Mouse (Mus musculus): ENCODE data around the gene Olfr520. TPM values are rescaled to one million over a fixed set of nuclear protein-coding genes. Genes with fewer than 3 reads are reported as not detected.
"Not testable (repeated sequence)": the region's sequence is repeated elsewhere in the genome, so short reads cannot be mapped to it uniquely, and the experiment has no call there.

Olfr520 gene
- polyA plus RNA-seq (2016; fragmentation: Nextera tagmentation; extraction: Ambion mirVana) = 0.16 TPM in 1 of 2 replicates, not detected in the other

DNA sequence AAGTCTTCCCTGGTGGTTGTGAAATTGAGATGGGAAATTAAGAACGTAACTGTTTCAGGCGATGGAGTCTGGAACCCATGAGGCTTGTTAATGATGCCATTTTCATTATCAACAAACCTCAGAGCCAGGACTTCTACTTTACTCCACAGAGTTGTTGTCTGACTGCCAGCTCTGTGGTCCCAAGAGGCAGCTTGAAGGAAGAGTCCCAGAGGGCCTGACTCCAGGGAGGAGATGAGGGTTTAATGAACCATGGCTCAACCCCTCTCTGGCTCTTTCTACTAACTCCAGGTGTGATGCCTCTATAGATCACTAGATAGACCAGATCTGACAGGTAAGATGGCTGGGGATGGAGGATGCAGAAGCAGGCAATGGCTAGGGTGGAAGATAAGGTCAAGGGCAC lies at the start of gene Olfr520:
Olfr520 (plus strand) TSS at position 301 of the 400 bp plus-strand sequence.
- WGBS = 88% methylated on average over 2 of the region's 2 CpGs
- Histone ChIP-seq H3K4me1 (peaks cover 4% of the 10 kb centered on the region; the same call in 1 of the 2 replicates), H3K9me3 (no peaks in the 10 kb centered on the region), H3K36me3 (no peaks in the 10 kb centered on the region), H3K27ac (no peak within 1 kb of the TSS), H3K4me3 (no peak within 1 kb of the TSS), H3K27me3 (ENCODE audit: insufficient read depth, poor library complexity, severe bottlenecking) (no peaks in the 10 kb centered on the region)
- no peak for DNase-seq (ENCODE audit: low spot score)

- peak; percentile 80 for DNase-seq (ENCODE audit: low spot score)
- H3K4me1 ChIP-seq = peaks cover 17% of the 10 kb centered on the region
- H3K27ac ChIP-seq = peak overlapping the region; percentile 19
- 35% methylated on average over 5 of the region's 5 CpGs for WGBS
- peaks cover 24% of the 10 kb centered on the region for H3K27me3 ChIP-seq (ENCODE audit: insufficient read depth, poor library complexity, severe bottlenecking)
- no peak overlapping the region for H3K4me3 ChIP-seq
- no peaks in the 10 kb centered on the region for H3K36me3 ChIP-seq
- H3K9me3 ChIP-seq = no peaks in the 10 kb centered on the region
Observed at GRCm38 (mm10) chr7:99680771-99681170, 49.3 kb upstream of the Olfr520 start.

- H3K4me1 ChIP-seq = peaks cover 17% of the 10 kb centered on the region
- no peaks in the 10 kb centered on the region for H3K36me3 ChIP-seq
- DNase-seq (ENCODE audit: low spot score) = no peak
- H3K9me3 ChIP-seq = no peaks in the 10 kb centered on the region
- WGBS = 63% methylated on average over 4 of the region's 4 CpGs
- no peak overlapping the region for H3K4me3 ChIP-seq
- H3K27me3 ChIP-seq (ENCODE audit: insufficient read depth, poor library complexity, severe bottlenecking) = peaks cover 38% of the 10 kb centered on the region
- no peak overlapping the region for H3K27ac ChIP-seq
Observed at GRCm38 (mm10) chr7:99684086-99684485, 46.0 kb upstream of the Olfr520 start.

GRCm38 (mm10) chr7:99690819-99691218 lies 39.3 kb upstream of the Olfr520 start:
- H3K36me3 ChIP-seq = no peaks in the 10 kb centered on the region
- WGBS = 64% methylated on average over 7 of the region's 7 CpGs
- no peak for DNase-seq (ENCODE audit: low spot score)
- no peak overlapping the region for H3K27ac ChIP-seq
- peaks cover 32% of the 10 kb centered on the region for H3K27me3 ChIP-seq (ENCODE audit: insufficient read depth, poor library complexity, severe bottlenecking)
- H3K4me3 ChIP-seq = no peak overlapping the region
- H3K9me3 ChIP-seq = no peaks in the 10 kb centered on the region
- H3K4me1 ChIP-seq = peaks cover 14% of the 10 kb centered on the region; the same call in 1 of the 2 replicates

GRCm38 (mm10) chr7:99692396-99692795 lies 37.7 kb upstream of the Olfr520 start:
- Histone ChIP-seq H3K4me3 (no peak overlapping the region), H3K27ac (peak overlapping the region; percentile 36; the same call in 1 of the 2 replicates), H3K9me3 (no peaks in the 10 kb centered on the region), H3K36me3 (no peaks in the 10 kb centered on the region), H3K27me3 (ENCODE audit: insufficient read depth, poor library complexity, severe bottlenecking) (peaks cover 25% of the 10 kb centered on the region; the same call in 1 of the 2 replicates), H3K4me1 (peaks cover 14% of the 10 kb centered on the region; the same call in 1 of the 2 replicates)
- no peak for DNase-seq (ENCODE audit: low spot score)
- WGBS = 46% methylated on average over 3 of the region's 3 CpGs

GRCm38 (mm10) chr7:99693387-99693786 lies 36.7 kb upstream of the Olfr520 start:
- Histone ChIP-seq H3K27me3 (ENCODE audit: insufficient read depth, poor library complexity, severe bottlenecking) (peaks cover 25% of the 10 kb centered on the region; the same call in 1 of the 2 replicates), H3K9me3 (no peaks in the 10 kb centered on the region), H3K27ac (no peak overlapping the region), H3K4me3 (no peak overlapping the region), H3K36me3 (no peaks in the 10 kb centered on the region), H3K4me1 (peaks cover 14% of the 10 kb centered on the region; the same call in 1 of the 2 replicates)
- 89% methylated on average over 3 of the region's 3 CpGs for WGBS
- no peak for DNase-seq (ENCODE audit: low spot score)

GRCm38 (mm10) chr7:99693976-99694375 lies 36.1 kb upstream of the Olfr520 start:
- WGBS = 78% methylated on average over 3 of the region's 3 CpGs

DNA sequence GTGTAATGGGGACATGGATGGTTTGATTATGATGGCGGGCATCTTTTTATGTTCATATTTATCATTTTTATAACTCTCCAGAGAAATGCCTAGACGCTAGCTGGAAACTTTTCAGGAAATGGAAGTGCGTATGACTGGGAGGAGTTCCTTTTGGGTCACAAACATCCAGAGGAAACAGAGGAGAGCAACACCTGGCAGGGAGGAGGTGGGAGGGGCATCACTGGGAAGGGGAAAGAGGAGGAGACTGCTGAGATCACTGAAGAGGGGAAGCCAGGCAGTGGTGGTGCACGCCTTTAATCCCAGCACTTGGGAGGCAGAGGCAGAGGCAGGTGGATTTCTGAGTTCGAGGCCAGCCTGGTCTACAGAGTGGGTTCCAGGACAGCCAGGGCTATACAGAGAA lies 35.6 kb upstream of the Olfr520 start:
- not testable (repeated sequence) for H3K36me3 ChIP-seq; H3K4me3 ChIP-seq; H3K27ac ChIP-seq; H3K9me3 ChIP-seq; DNase-seq (ENCODE audit: low spot score)
- H3K4me1 ChIP-seq = peaks cover 18% of the 10 kb centered on the region; the same call in 1 of the 2 replicates
- peaks cover 18% of the 10 kb centered on the region; the same call in 1 of the 2 replicates for H3K27me3 ChIP-seq (ENCODE audit: insufficient read depth, poor library complexity, severe bottlenecking)
- WGBS = 71% methylated on average over 5 of the region's 5 CpGs

More at GRCm38 (mm10) chr7:99693976-99694375, 36.1 kb upstream of the Olfr520 start:
- Histone ChIP-seq H3K4me3 (no peak overlapping the region), H3K36me3 (no peaks in the 10 kb centered on the region), H3K9me3 (no peaks in the 10 kb centered on the region), H3K27me3 (ENCODE audit: insufficient read depth, poor library complexity, severe bottlenecking) (peaks cover 20% of the 10 kb centered on the region; the same call in 1 of the 2 replicates), H3K4me1 (peaks cover 15% of the 10 kb centered on the region; the same call in 1 of the 2 replicates), H3K27ac (no peak overlapping the region)
- no peak for DNase-seq (ENCODE audit: low spot score)

GRCm38 (mm10) chr7:99695471-99696057 lies 34.5 kb upstream of the Olfr520 start:
- no peaks in the 10 kb centered on the region for H3K36me3 ChIP-seq
- H3K4me3 ChIP-seq = no peak overlapping the region
- H3K27me3 ChIP-seq (ENCODE audit: insufficient read depth, poor library complexity, severe bottlenecking) = peaks cover 13% of the 10 kb centered on the region; the same call in 1 of the 2 replicates
- no peaks in the 10 kb centered on the region for H3K9me3 ChIP-seq
- peaks cover 13% of the 10 kb centered on the region; the same call in 1 of the 2 replicates for H3K4me1 ChIP-seq
- H3K27ac ChIP-seq = no peak overlapping the region
- DNase-seq (ENCODE audit: low spot score) = no peak
- WGBS = 79% methylated on average over 8 of the region's 8 CpGs

DNA sequence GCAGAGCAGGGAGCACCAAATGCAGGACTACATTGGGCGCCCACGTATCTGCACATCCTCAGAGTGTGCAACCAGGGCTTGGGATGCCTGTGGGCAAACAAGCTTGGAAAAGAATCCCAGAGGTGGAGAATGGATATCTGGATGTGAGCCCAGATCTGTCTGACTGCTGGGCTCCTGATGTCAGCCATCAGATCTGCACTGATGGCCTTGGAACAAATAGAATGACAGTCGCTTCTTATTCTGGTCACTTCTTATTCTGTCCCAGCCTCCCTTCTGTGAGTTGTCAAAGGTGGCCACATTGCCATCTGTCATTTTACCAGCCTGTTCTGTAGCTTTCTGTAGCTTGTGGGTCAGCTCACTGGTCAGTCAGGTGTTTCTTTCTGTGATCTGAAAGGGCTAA lies 31.5 kb upstream of the Olfr520 start:
- Histone ChIP-seq H3K36me3 (no peaks in the 10 kb centered on the region), H3K4me1 (peaks cover 15% of the 10 kb centered on the region), H3K27me3 (ENCODE audit: insufficient read depth, poor library complexity, severe bottlenecking) (peaks cover 9% of the 10 kb centered on the region; the same call in 1 of the 2 replicates), H3K4me3 (no peak overlapping the region), H3K27ac (no peak overlapping the region), H3K9me3 (no peaks in the 10 kb centered on the region)
- no peak for DNase-seq (ENCODE audit: low spot score)
- WGBS = 84% methylated on average over 3 of the region's 3 CpGs

GRCm38 (mm10) chr7:99699106-99699505 lies 31.0 kb upstream of the Olfr520 start:
- no peaks in the 10 kb centered on the region for H3K9me3 ChIP-seq
- no peak overlapping the region for H3K4me3 ChIP-seq
- peaks cover 14% of the 10 kb centered on the region; the same call in 1 of the 2 replicates for H3K27me3 ChIP-seq (ENCODE audit: insufficient read depth, poor library complexity, severe bottlenecking)
- peaks cover 15% of the 10 kb centered on the region for H3K4me1 ChIP-seq
- no peak for DNase-seq (ENCODE audit: low spot score)
- no peak overlapping the region for H3K27ac ChIP-seq
- H3K36me3 ChIP-seq = no peaks in the 10 kb centered on the region
- WGBS = 50% methylated on average over 3 of the region's 3 CpGs

- Histone ChIP-seq H3K4me1 (peaks cover 15% of the 10 kb centered on the region), H3K4me3 (no peak overlapping the region), H3K27ac (no peak overlapping the region), H3K27me3 (ENCODE audit: insufficient read depth, poor library complexity, severe bottlenecking) (peaks cover 20% of the 10 kb centered on the region; the same call in 1 of the 2 replicates), H3K36me3 (no peaks in the 10 kb centered on the region), H3K9me3 (no peaks in the 10 kb centered on the region)
- DNase-seq (ENCODE audit: low spot score) = no peak
- 77% methylated on average over 3 of the region's 3 CpGs for WGBS
Observed at GRCm38 (mm10) chr7:99699709-99700151, 30.3 kb upstream of the Olfr520 start.

GRCm38 (mm10) chr7:99700641-99701040 lies 29.4 kb upstream of the Olfr520 start:
- no peaks in the 10 kb centered on the region for H3K9me3 ChIP-seq
- H3K27ac ChIP-seq = no peak overlapping the region
- peaks cover 26% of the 10 kb centered on the region; the same call in 1 of the 2 replicates for H3K27me3 ChIP-seq (ENCODE audit: insufficient read depth, poor library complexity, severe bottlenecking)
- no peaks in the 10 kb centered on the region for H3K36me3 ChIP-seq
- WGBS = 68% methylated on average over 4 of the region's 4 CpGs
- peaks cover 15% of the 10 kb centered on the region for H3K4me1 ChIP-seq
- H3K4me3 ChIP-seq = no peak overlapping the region
- DNase-seq (ENCODE audit: low spot score) = no peak
